23 mouse cellular contexts compared by ENCODE assay signal in genomic region chr13:98540206-98540605, GRCm38 (mm10). TPM values are rescaled to one million over a fixed set of nuclear protein-coding genes. Genes with fewer than 3 reads are reported as not detected.
"Had no signal": no experiment of that assay in that cellular context is flagged by ENCODE, and none has a peak within 500 bp of the region (broad histone marks: within the 10 kb centered on the region; RNA-seq: fewer than 3 reads in every experiment).

No protein-coding gene starts in this region.

- H3K4me3 ChIP-seq: gastrocnemius, adult 2 months; heart, adult 2 months; heart, embryonic 10.5 days; heart, embryonic 12.5 days; hindbrain, embryonic 10.5 days; hindbrain, embryonic 12.5 days; layer of hippocampus, adult 2 months; left cerebral cortex, adult 2 months; limb, embryonic 13.5 days; limb, embryonic 15.5 days; liver, embryonic 12.5 days had no signal

- ATAC-seq: hindbrain, embryonic 16.5 days; intestine, postnatal 0 days; liver, embryonic 12.5 days had no signal

- H3K36me3 ChIP-seq: heart, embryonic 10.5 days; heart, embryonic 12.5 days; hindbrain, embryonic 10.5 days; hindbrain, embryonic 12.5 days; limb, embryonic 13.5 days; limb, embryonic 15.5 days; liver, embryonic 12.5 days had no signal

- DNase-seq: gastrocnemius, adult 2 months; gastrocnemius, postnatal 10 days; gastrocnemius, postnatal 25 days; heart, adult 2 months; heart, postnatal 10 days; heart, postnatal 4 days; kidney, adult 18-20 months; kidney, adult 8-10 months; kidney, postnatal 10 days; kidney, postnatal 25 days; kidney, postnatal 4 days had no signal

- H3K27me3 ChIP-seq: liver, embryonic 12.5 days had no signal

- H3K27ac ChIP-seq: gastrocnemius, adult 2 months; heart, adult 2 months; heart, embryonic 10.5 days; hindbrain, embryonic 10.5 days; hindbrain, embryonic 12.5 days; hindbrain, embryonic 14.5 days; layer of hippocampus, adult 2 months; left cerebral cortex, adult 2 months; limb, embryonic 13.5 days; limb, embryonic 15.5 days; liver, embryonic 12.5 days had no signal

- H3K9ac ChIP-seq: heart, embryonic 12.5 days; hindbrain, embryonic 12.5 days; hindbrain, embryonic 14.5 days; limb, embryonic 13.5 days; limb, embryonic 15.5 days; liver, embryonic 12.5 days had no signal

- H3K4me1 ChIP-seq: liver, embryonic 12.5 days had no signal

- H3K9me3 ChIP-seq: heart, embryonic 10.5 days; hindbrain, embryonic 10.5 days; hindbrain, embryonic 12.5 days; limb, embryonic 13.5 days; limb, embryonic 15.5 days; liver, embryonic 12.5 days had no signal

- H3K4me2 ChIP-seq: heart, embryonic 12.5 days; hindbrain, embryonic 12.5 days; hindbrain, embryonic 14.5 days; limb, embryonic 13.5 days; limb, embryonic 15.5 days; liver, embryonic 12.5 days had no signal

RNA-seq across cellular contexts. Expression of gene Gm10320, which starts 48.4 kb away (rescaled TPM):
- polyA plus RNA-seq: hindbrain, embryonic 12.5 days had no signal
